Mouse (Mus musculus) MEL (cell line): ENCODE results near the gene Cd209g. TPM values are rescaled to one million over a fixed set of nuclear protein-coding genes. Genes with fewer than 3 reads are reported as not detected.

ENCODE experiments used
- DNase-seq: peaks from one replicate; pipeline ENCODE4 v3.0.0; 2011; ENCODE audit warnings: low read depth, low spot score
- H3K27ac ChIP-seq: 2 replicates; pipeline ENCODE4 v1.5.1; 2012; ENCODE audit warnings: low read depth, mild to moderate bottlenecking, control low read depth, low read length, moderate library complexity; ENCODE audit not compliant: control insufficient read depth
- H3K27me3 ChIP-seq, 2 experiments: fragments of 150-350 bp in 1 of 2; sonication (generic) in 1 of 2; 2 replicates each; pipeline ENCODE4 v1.6.1; 2012; ENCODE audit warnings: low read length in 2 of 2, mild to moderate bottlenecking in 2 of 2, improper control_type of control experiment in 1 of 2, moderate library complexity in 1 of 2; ENCODE audit not compliant: insufficient read depth in 2 of 2, control insufficient read depth in 1 of 2
- H3K36me3 ChIP-seq, 2 experiments: 2 replicates each; pipeline ENCODE4 v1.6.1; 2012 to 2014; ENCODE audit warnings: low read length in 2 of 2, improper control_type of control experiment in 1 of 2, inconsistent platforms in 1 of 2, mild to moderate bottlenecking in 1 of 2; ENCODE audit not compliant: insufficient read depth in 2 of 2, control insufficient read depth in 1 of 2
- H3K4me1 ChIP-seq, 2 experiments: fragments of 150-350 bp in 1 of 2; sonication (generic) in 1 of 2; 2 replicates each; pipeline ENCODE4 v1.6.1; 2012; ENCODE audit warnings: low read length in 2 of 2, improper control_type of control experiment in 1 of 2, mild to moderate bottlenecking in 1 of 2; ENCODE audit not compliant: insufficient read depth in 2 of 2, control insufficient read depth in 1 of 2
- H3K4me3 ChIP-seq, 2 experiments: fragments of 150-350 bp in 1 of 2; sonication (generic) in 1 of 2; 2 replicates each; pipeline ENCODE4 v1.5.1; 2012; ENCODE audit warnings: low read depth in 2 of 2, low read length in 2 of 2, mild to moderate bottlenecking in 2 of 2, moderate library complexity in 2 of 2, control low read depth in 1 of 2, improper control_type of control experiment in 1 of 2; ENCODE audit not compliant: control insufficient read depth in 1 of 2, insufficient read depth in 1 of 2
- H3K79me2 ChIP-seq: 2 replicates; pipeline ENCODE4 v1.6.1; 2012; ENCODE audit warnings: mild to moderate bottlenecking, low read length, moderate library complexity; ENCODE audit not compliant: control insufficient read depth, poor library complexity, insufficient read depth
- H3K9ac ChIP-seq: 2 replicates; pipeline ENCODE4 v1.6.1; 2012; ENCODE audit warnings: low read depth, mild to moderate bottlenecking, control low read depth, low read length, moderate library complexity; ENCODE audit not compliant: control insufficient read depth, poor library complexity, severe bottlenecking
- H3K9me3 ChIP-seq: fragments of 150-350 bp; sonication (generic); replicated peaks from 2 replicates; pipeline ENCODE4 v1.6.1; 2012; ENCODE audit warnings: mild to moderate bottlenecking, low read length, improper control_type of control experiment, moderate library complexity; ENCODE audit not compliant: insufficient read depth
- BHLHE40 ChIP-seq: IDR thresholded peaks from 2 replicates; pipeline ENCODE4 v1.6.1; 2012; ENCODE audit warnings: low read depth, mild to moderate bottlenecking, inconsistent platforms, low read length, improper control_type of control experiment, borderline replicate concordance
- CHD1 ChIP-seq: IDR thresholded peaks from 2 replicates; pipeline ENCODE4 v1.6.1; 2012; ENCODE audit warnings: low read depth, mild to moderate bottlenecking, inconsistent platforms, low read length, improper control_type of control experiment
- CHD2 ChIP-seq: IDR thresholded peaks from 2 replicates; pipeline ENCODE4 v1.6.1; 2011; ENCODE audit warnings: low read length, improper control_type of control experiment
- E2F4 ChIP-seq: IDR thresholded peaks from 2 replicates; pipeline ENCODE4 v1.6.1; 2011; ENCODE audit warnings: low read depth, low read length, improper control_type of control experiment, borderline replicate concordance
- EP300 ChIP-seq, 2 experiments: IDR thresholded peaks; 2 replicates each; pipeline ENCODE4 v1.6.1; 2011; ENCODE audit warnings: improper control_type of control experiment in 2 of 2, low read length in 2 of 2, low read depth in 1 of 2, mild to moderate bottlenecking in 1 of 2
- ETS1 ChIP-seq: IDR thresholded peaks from 2 replicates; pipeline ENCODE4 v1.6.1; 2012; ENCODE audit warnings: low read depth, mild to moderate bottlenecking, inconsistent platforms, low read length, improper control_type of control experiment, moderate library complexity
- GABPA ChIP-seq: IDR thresholded peaks from 2 replicates; pipeline ENCODE4 v1.6.1; 2012; ENCODE audit warnings: low read depth, mild to moderate bottlenecking, inconsistent platforms, low read length, improper control_type of control experiment, moderate library complexity
- HCFC1 ChIP-seq: IDR thresholded peaks from 2 replicates; pipeline ENCODE4 v1.6.1; 2012; ENCODE audit warnings: low read depth, mild to moderate bottlenecking, inconsistent platforms, low read length, improper control_type of control experiment, moderate library complexity
- MAFK ChIP-seq: IDR thresholded peaks from 2 replicates; pipeline ENCODE4 v1.6.1; 2011; ENCODE audit warnings: low read depth, mild to moderate bottlenecking, low read length, improper control_type of control experiment, borderline replicate concordance
- MAX ChIP-seq: IDR thresholded peaks from 2 replicates; pipeline ENCODE4 v1.6.1; 2011; ENCODE audit warnings: low read length, improper control_type of control experiment
- MAZ ChIP-seq: IDR thresholded peaks from 2 replicates; pipeline ENCODE4 v1.6.1; 2012; ENCODE audit warnings: low read depth, mild to moderate bottlenecking, inconsistent platforms, low read length, improper control_type of control experiment
- MXI1 ChIP-seq: IDR thresholded peaks from 2 replicates; pipeline ENCODE4 v1.6.1; 2011; ENCODE audit warnings: mild to moderate bottlenecking, low read depth, low read length, improper control_type of control experiment
- MYB ChIP-seq: IDR thresholded peaks from 2 replicates; pipeline ENCODE4 v1.6.1; 2011; ENCODE audit warnings: mild to moderate bottlenecking, low read depth, low read length, improper control_type of control experiment
- NELFE ChIP-seq: IDR thresholded peaks from 2 replicates; pipeline ENCODE4 v1.6.1; 2011; ENCODE audit warnings: low read depth, low read length, improper control_type of control experiment
- NRF1 ChIP-seq: IDR thresholded peaks from 2 replicates; pipeline ENCODE4 v1.6.1; 2014; ENCODE audit warnings: low read depth, mild to moderate bottlenecking, inconsistent platforms, low read length, improper control_type of control experiment, moderate library complexity; ENCODE audit not compliant: poor library complexity, insufficient read depth, severe bottlenecking
- POLR2A ChIP-seq, 2 experiments: IDR thresholded peaks; 2 replicates each; pipeline ENCODE4 v1.6.1; 2011 to 2012; ENCODE audit warnings: low read length in 2 of 2, mild to moderate bottlenecking in 2 of 2, control low read depth in 1 of 2, improper control_type of control experiment in 1 of 2, low read depth in 1 of 2, moderate library complexity in 1 of 2; ENCODE audit not compliant: control insufficient read depth in 1 of 2, insufficient read depth in 1 of 2, poor library complexity in 1 of 2
- POLR2AphosphoS5 ChIP-seq: IDR thresholded peaks from 2 replicates; pipeline ENCODE4 v1.6.1; 2012; ENCODE audit warnings: low read depth, borderline replicate concordance, mild to moderate bottlenecking, inconsistent platforms, low read length, moderate library complexity, mixed read lengths
- RAD21 ChIP-seq: IDR thresholded peaks from 2 replicates; pipeline ENCODE4 v1.6.1; 2011; ENCODE audit warnings: mild to moderate bottlenecking, low read depth, low read length, improper control_type of control experiment
- SIN3A ChIP-seq: IDR thresholded peaks from 2 replicates; pipeline ENCODE4 v1.6.1; 2012; ENCODE audit warnings: low read length, improper control_type of control experiment, inconsistent platforms
- SMC3 ChIP-seq: IDR thresholded peaks from 2 replicates; pipeline ENCODE4 v1.6.1; 2011; ENCODE audit warnings: low read depth, low read length, improper control_type of control experiment
- TAL1 ChIP-seq: IDR thresholded peaks from 2 replicates; pipeline ENCODE4 v1.6.1; 2012; ENCODE audit warnings: mild to moderate bottlenecking, inconsistent platforms, low read length, moderate library complexity, mixed read lengths
- TBP ChIP-seq: IDR thresholded peaks from 2 replicates; pipeline ENCODE4 v1.8.0; 2011; ENCODE audit warnings: low read depth, low read length, improper control_type of control experiment
- USF1 ChIP-seq: IDR thresholded peaks from 2 replicates; pipeline ENCODE4 v1.6.1; 2014; ENCODE audit warnings: low read depth, mild to moderate bottlenecking, inconsistent platforms, low read length, improper control_type of control experiment, moderate library complexity
- USF2 ChIP-seq, 2 experiments: IDR thresholded peaks; 2 replicates each; pipeline ENCODE4 v1.6.1; 2011 to 2012; ENCODE audit warnings: improper control_type of control experiment in 2 of 2, low read length in 2 of 2, borderline replicate concordance in 1 of 2, inconsistent platforms in 1 of 2, low read depth in 1 of 2, mild to moderate bottlenecking in 1 of 2; ENCODE audit not compliant: insufficient read depth in 1 of 2
- ZC3H11A ChIP-seq: IDR thresholded peaks from 2 replicates; pipeline ENCODE4 v1.6.1; 2012; ENCODE audit warnings: low read depth, mild to moderate bottlenecking, inconsistent platforms, low read length, improper control_type of control experiment
- ZMIZ1 ChIP-seq: IDR thresholded peaks from 2 replicates; pipeline ENCODE4 v1.6.1; 2012; ENCODE audit warnings: low read depth, mild to moderate bottlenecking, inconsistent platforms, low read length, improper control_type of control experiment, moderate library complexity
- ZNF384 ChIP-seq: IDR thresholded peaks from 2 replicates; pipeline ENCODE4 v1.6.1; 2012; ENCODE audit warnings: low read depth, mild to moderate bottlenecking, inconsistent platforms, low read length, improper control_type of control experiment
- polyA plus RNA-seq, 2 experiments: library from polyadenylated mRNA; stranded (reverse) in 1 of 2; unstranded in 1 of 2; fragments of >175 nt in 1 of 2; fragments of >200 nt in 1 of 2; gene quantifications; 2 replicates each; pipeline versions ENCODE4 v1.2.1 to v1.2.4; 2012; ENCODE audit warnings: low replicate concordance in 2 of 2, low read depth in 1 of 2; ENCODE audit not compliant: insufficient read length in 2 of 2, insufficient read depth in 1 of 2, missing spikeins in 1 of 2
- total RNA-seq: library from RNA; depleted of rRNA; stranded (reverse); fragments of 300-350 nt; gene quantifications from 2 replicates; pipeline ENCODE4 v1.2.3, GENCODE M21; 2012

Cd209g gene
- total and polyA plus RNA-seq, 3 experiments, result not detected

- H3K9me3 ChIP-seq, result no peaks in the 10 kb centered on the region
- H3K4me1 ChIP-seq, result peaks cover 2 to 9% of the 10 kb centered on the region in 2 experiments; a peak in 3 of 4 replicates
- no peak overlapping the region for H3K27ac ChIP-seq
- peak overlapping the region; percentile 55 to 76 for H3K4me3 ChIP-seq
- peak; percentile 12 for DNase-seq
- H3K79me2 ChIP-seq, result peaks cover 4% of the 10 kb centered on the region; the same call in 1 of the 2 replicates
- no peak for TF ChIP-seq ZMIZ1
- TF ChIP-seq POLR2AphosphoS5, result no peak
- no peak for TF ChIP-seq SMC3
- TF ChIP-seq ZC3H11A, result no peak
- no peak for TF ChIP-seq USF1
- no peak for TF ChIP-seq CHD2
- no peak for TF ChIP-seq HCFC1
- TF ChIP-seq NRF1, result no peak
- no peak for TF ChIP-seq E2F4
- TF ChIP-seq CHD1, result no peak
- no peak for TF ChIP-seq ZNF384
- no peak for TF ChIP-seq USF2 (IDR thresholded peaks at IDR 0.05; ENCODE audit: borderline replicate concordance in 1 of 2, insufficient read depth in 1 of 2, low read depth in 1 of 2, low read length in 2 of 2)
- TF ChIP-seq MXI1, result no peak
- no peak for TF ChIP-seq NELFE
- no peak for TF ChIP-seq EP300 (IDR thresholded peaks at IDR 0.05; ENCODE audit: low read depth in 1 of 2, low read length in 2 of 2)
- no peak for TF ChIP-seq TAL1
- no peaks in the 10 kb centered on the region for H3K27me3 ChIP-seq
- peaks cover 0 to 9% of the 10 kb centered on the region in 2 experiments; a peak in 2 of 4 replicates for H3K36me3 ChIP-seq
- H3K9ac ChIP-seq, result peak overlapping the region; percentile 76
Measured at GRCm38 (mm10) chr8:4166881-4167525, 33.1 kb downstream of the Cd209g start.

- H3K36me3 ChIP-seq, result peaks cover 0 to 9% of the 10 kb centered on the region in 2 experiments; a peak in 2 of 4 replicates
- TF ChIP-seq SIN3A (no peak), GABPA (no peak), MAFK (no peak), TBP (no peak), BHLHE40 (no peak), POLR2A (IDR thresholded peaks at IDR 0.05; ENCODE audit: control insufficient read depth in 1 of 2, insufficient read depth in 1 of 2, low read depth in 1 of 2, low read length in 2 of 2, poor library complexity in 1 of 2) (no peak), CHD2 (no peak), MAX (no peak), RAD21 (no peak), MAZ (no peak), ZMIZ1 (no peak), CHD1 (no peak), NRF1 (no peak), SMC3 (no peak), ETS1 (no peak), NELFE (no peak), MYB (no peak), ZNF384 (no peak), MXI1 (no peak)
- TF ChIP-seq, all 39 proteins: peak for 0
- Histone ChIP-seq H3K4me3 (no peak overlapping the region), H3K9me3 (no peaks in the 10 kb centered on the region), H3K27ac (no peak overlapping the region), H3K79me2 (peaks cover 4% of the 10 kb centered on the region; the same call in 1 of the 2 replicates), H3K9ac (no peak overlapping the region), H3K27me3 (no peaks in the 10 kb centered on the region), H3K4me1 (peaks cover 2 to 9% of the 10 kb centered on the region in 2 experiments; a peak in 3 of 4 replicates)
- no peak for DNase-seq
Measured at GRCm38 (mm10) chr8:4167918-4168317, 34.0 kb downstream of the Cd209g start.
